Mouse (Mus musculus) leukemia stem cell, adult 10-12 weeks (primary cell): ENCODE measurements around the gene Mcm5. TPM values are rescaled to one million over a fixed set of nuclear protein-coding genes. Genes with fewer than 3 reads are reported as not detected.

Experiments
- polyA plus RNA-seq: library from polyadenylated mRNA; stranded (reverse); fragments of >175 nt; gene quantifications from 2 replicates; pipeline ENCODE4 v1.2.3, GENCODE M21; 2012; ENCODE audit warnings: low replicate concordance

The Mcm5 gene
- 56.2 and 93.4 TPM in 2 replicates for polyA plus RNA-seq

GRCm38 (mm10) chr8:75109236-75109967 is at the start of gene Mcm5:
Mcm5 (plus strand) TSS chr8:75109569.

GRCm38 (mm10) chr8:75093399-75094156 is 15.8 kb upstream of the Mcm5 start, which contains the start of gene Hmox1:
Hmox1 (plus strand) TSS chr8:75093621.

Other genes with a start within 250 kb of the Mcm5 start
- not detected in 2 replicates for gene Isx, start 236.4 kb upstream of the Mcm5 start, polyA plus RNA-seq
- 7.1 and 11.8 TPM in 2 replicates for gene Hmgxb4, start 116.2 kb upstream of the Mcm5 start, polyA plus RNA-seq
- 9.5 and 14.9 TPM in 2 replicates for gene Tom1, start 75.9 kb upstream of the Mcm5 start, polyA plus RNA-seq
- gene Hmox1, start 15.9 kb upstream of the Mcm5 start, polyA plus RNA-seq, result 147 and 185 TPM in 2 replicates
- 0.10 TPM in 1 of 2 replicates, not detected in the other for gene Rasd2, start 104.4 kb downstream of the Mcm5 start, polyA plus RNA-seq